Mouse (Mus musculus): ENCODE results near the gene Magi2.
"Not testable (repeated sequence)": the region's sequence is repeated elsewhere in the genome, so short reads cannot be mapped to it uniquely, and the experiment has no call there.

The Magi2 gene

GRCm38 (mm10) chr5:19226866-19227243 is at the start of gene Magi2:
TSS of gene Magi2 (plus strand) at chr5:19227036.
- no peak for DNase-seq

DNA sequence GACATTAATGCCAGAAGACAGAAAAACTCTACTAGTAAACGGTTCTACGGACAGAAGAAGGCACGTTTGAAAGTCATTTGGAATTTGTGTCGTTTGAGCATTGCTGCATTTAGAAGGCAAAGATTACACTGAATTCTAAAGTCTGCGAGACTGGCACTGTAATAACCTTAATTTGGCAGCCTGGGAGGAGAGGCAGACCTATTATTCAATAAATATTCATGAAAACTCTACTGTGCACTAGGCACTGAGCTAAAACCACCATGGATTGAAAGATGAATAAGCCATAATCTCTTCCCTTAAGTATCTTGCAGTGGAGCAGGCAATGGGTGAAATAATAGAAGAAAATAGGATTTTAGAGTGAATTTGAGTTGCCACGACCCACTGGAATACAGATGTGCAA is 48.2 kb upstream of the Magi2 start:
- no peak for DNase-seq

DNA sequence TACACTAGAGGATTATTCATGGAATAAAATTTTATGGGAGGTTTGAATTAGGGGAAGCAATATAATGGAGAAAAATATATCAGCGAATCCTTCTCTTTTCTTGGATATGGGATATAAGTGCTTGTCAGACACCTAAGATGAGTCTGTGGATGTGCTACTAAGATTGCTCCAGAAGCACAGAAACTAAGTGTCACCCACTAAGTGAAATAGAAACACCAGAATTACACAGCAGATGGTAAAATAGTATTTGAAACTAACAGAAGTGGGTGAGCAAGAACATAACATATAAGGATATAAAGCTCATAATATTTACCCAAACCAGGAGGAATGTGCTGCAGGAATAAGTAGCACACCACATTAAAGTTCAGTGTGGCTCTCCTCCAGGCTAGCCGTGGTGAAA is 40.7 kb upstream of the Magi2 start:
- DNase-seq, result no peak

GRCm38 (mm10) chr5:19211665-19212064 is 15.2 kb upstream of the Magi2 start:
- no peak for DNase-seq

DNA sequence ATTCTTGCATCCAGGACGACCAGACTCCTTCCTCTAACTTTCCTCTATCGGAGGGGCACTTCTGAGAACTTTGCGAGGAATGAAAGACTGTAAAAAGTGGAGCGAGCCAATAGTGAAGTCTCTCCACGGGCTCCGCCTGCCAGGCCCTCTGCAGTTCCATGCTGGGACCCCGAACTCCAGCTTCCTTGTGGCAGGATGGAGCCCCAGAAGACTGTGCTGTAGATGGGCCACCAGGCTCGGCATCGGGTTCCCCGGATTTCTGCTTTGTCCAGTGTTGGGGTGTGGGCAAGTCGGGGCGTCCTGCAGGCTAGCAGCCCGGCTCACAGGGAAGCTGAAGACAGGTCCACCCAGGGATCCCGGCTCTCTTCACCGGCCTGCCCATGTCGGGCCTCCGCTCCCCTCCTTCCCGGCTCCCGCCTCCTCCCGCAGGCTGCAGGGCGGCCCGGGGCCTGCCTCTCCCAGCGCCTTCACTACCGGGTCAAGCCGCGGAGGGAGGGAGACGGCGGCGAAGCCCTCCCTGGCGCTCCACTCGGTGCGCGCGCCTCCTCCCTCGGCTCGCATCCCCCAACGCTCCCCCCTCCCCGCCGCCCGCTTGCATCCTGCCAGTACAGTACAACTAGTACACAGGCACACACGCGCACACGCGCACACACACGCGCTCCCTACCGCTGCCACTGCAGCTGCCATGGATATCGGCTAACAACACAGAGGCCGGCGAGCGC is 531 bp upstream of the Magi2 start:
- peak in 1 of 2 experiments; percentile 2 for DNase-seq

DNA sequence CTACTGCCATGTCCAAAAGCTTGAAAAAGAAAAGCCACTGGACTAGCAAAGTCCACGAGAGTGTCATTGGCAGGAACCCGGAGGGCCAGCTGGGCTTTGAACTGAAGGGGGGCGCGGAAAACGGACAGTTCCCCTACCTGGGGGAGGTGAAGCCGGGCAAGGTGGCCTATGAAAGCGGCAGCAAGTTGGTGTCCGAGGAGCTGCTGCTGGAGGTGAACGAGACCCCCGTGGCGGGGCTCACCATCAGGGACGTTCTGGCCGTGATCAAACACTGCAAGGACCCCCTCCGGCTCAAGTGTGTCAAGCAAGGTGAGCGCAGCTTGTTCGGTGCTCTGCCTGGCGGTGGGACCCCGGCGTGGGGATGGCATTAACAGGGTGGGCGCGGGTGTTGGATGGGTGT is 445 bp downstream of the Magi2 start:
- no peak for DNase-seq

DNA sequence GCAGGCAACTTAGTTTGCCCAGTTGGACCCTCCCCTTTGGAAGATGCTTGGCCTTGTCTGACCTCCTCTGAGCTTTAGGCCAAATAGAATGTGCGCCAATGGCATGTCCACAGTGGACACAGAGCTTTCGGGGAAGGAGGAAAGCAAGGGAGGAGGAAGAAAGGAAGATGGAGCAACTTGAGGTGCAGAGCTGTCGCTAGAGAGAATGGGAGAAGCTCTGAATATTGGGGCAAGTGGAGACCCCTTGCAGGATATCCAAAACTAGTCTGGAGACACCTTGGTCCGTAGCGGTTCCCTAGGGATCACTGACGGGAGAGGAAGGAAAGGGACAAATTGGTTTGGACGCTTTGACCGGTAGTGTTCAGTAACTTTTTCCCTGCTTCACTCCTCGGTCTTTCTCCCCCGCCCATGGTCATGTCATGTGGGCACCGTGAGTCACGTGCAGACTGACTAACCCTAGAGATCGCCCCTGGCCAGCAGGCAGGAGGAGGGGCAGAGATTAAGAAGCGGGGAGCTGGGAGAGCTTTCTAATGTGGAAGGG is 1.0 kb downstream of the Magi2 start:
- no peak for DNase-seq

DNA sequence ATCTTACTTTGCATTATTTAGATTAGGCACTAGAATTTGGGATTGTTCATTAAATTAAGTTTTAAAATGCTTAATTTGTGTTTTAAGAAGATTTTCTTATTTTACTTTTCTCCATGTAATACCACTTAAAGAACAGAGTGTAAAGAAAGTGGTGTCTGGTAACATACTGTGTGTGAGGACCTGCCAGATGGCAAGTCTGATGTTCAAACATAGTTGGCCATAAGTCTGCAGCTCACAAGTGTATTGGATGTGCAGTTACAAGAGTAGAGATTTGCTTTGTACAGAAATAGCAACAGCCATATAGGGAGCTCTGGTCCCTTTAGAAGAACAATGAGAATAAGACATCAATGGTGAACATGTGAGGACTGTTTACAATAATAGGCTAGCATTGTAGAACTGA is 15.0 kb downstream of the Magi2 start:
- DNase-seq, result no peak

DNA sequence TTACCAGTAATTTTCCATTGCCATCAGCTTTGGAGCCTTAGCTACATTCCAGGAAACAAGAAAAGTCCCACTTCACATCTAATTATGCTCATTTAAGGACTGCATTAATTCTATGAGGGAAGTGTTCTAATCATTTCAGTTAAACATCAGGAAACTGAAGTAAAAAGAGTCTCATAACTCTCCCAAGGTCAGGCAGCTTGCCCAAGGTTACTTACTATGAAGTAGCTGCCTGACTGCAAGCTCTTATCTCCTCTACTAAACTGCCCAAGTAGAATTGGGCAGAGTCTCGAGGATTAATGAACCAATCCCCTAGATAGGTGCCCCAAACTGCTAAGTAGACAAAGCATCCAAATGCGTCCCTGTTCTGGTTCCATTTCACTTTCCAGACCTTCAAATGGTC is 19.6 kb downstream of the Magi2 start:
- DNase-seq, result no peak

GRCm38 (mm10) chr5:19247266-19247665 is 20.4 kb downstream of the Magi2 start:
- DNase-seq, result no peak

DNA sequence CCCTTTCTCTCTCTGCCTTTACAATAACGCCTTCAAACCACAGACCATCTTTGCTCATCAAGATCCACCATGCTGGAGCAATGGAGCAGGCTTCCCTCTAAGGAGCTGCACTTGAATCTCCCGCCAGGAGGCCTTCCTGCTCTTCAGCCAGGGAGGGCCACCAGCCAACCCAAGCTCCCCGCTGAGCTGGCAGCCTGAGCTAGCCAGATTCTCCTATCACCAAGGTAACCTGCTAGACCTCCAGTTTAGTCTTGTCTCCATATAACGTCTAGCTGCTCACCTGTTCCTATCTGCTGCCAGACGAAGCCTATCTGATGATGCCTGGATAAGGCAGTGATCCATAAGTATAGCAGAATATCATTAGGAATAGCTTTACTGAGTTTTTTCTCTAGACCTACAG is 36.0 kb downstream of the Magi2 start:
- no peak for DNase-seq

- DNase-seq, result no peak
Observed at GRCm38 (mm10) chr5:19264627-19265026, 37.8 kb downstream of the Magi2 start.

DNA sequence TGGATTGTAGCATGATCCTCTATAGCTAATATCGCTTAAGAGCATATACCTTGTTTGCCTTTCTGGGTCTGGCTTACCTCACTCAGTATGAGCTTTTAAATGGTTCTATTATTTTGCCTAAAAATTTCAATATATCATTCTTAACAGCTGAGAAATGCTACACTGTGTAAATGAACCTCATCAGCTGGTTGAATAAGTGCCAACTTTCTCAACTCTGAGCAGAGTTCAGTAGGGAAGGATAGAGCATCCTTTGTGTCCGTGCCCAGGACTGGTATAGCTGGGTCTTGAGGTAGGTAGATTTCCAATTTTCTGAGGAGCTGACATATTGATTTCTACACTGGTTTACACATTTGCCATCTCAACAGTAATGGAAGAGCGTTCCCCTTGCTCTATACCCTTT is 65.7 kb downstream of the Magi2 start:
- DNase-seq, result no peak

DNA sequence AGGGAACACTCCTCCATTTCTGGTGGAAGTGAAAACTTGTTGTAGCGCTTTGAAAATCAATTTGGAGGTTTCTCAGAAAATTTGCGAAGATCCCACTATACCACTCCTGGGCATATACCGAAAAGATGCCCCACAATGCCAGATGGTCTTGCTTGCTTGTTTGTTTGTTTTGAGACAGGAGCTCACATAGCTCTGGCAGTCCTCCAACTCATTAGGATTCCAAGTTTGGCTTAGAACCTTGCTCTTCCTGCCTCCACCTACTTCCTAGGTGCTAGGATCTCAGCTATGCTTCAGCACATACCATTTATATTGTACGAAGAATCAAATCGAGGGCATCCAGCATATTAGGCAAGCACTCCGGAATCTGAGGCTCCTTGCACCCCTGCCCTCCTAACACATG is 79.8 kb downstream of the Magi2 start:
- no peak for DNase-seq

DNA sequence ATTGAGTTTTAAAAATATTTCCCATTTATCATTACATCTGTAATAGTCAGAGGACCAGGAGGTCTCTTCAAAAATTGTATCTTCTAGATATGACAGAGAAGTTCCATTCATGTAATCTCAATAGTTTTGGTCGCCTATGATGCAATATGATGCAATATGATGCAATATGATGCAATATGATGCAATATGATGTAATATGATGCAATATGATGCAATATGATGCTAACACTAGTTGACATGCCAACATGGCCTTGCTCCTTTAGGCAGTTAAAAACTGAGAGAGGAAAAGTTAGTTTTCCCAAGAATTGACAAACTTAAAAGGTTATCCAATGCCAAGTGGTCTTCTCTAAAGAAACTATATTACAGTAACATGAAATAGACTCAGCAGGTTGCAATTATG is 83.0 kb downstream of the Magi2 start:
- no peak for DNase-seq

DNA sequence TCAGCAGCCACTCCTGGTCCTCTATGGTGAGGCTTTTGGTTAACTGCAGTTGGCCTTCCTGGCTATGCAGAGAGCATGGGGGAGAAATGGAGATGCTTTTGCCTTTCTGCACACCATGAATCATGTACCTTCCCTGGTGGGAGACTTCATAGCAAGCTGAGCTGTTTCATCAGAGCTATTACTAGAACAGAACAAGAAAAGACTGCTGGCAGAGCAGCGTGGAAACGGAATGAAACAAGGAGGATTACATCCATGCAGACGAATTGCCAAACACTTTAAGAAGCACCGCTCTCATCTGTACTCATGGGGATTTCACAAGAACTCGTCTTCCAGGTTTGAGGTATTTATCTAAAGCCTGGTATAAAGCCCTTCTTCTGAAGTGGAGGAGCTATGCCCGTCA is 95.7 kb downstream of the Magi2 start:
- DNase-seq, result no peak

- DNase-seq, result no peak
Observed at GRCm38 (mm10) chr5:19337561-19337960, 110.7 kb downstream of the Magi2 start.

- DNase-seq, result no peak
Observed at GRCm38 (mm10) chr5:19368175-19368574, 141.3 kb downstream of the Magi2 start.

- no peak for DNase-seq
Observed at GRCm38 (mm10) chr5:19395876-19396275, 169.0 kb downstream of the Magi2 start.

- DNase-seq, result no peak
Observed at GRCm38 (mm10) chr5:19400299-19400698, 173.5 kb downstream of the Magi2 start.

DNA sequence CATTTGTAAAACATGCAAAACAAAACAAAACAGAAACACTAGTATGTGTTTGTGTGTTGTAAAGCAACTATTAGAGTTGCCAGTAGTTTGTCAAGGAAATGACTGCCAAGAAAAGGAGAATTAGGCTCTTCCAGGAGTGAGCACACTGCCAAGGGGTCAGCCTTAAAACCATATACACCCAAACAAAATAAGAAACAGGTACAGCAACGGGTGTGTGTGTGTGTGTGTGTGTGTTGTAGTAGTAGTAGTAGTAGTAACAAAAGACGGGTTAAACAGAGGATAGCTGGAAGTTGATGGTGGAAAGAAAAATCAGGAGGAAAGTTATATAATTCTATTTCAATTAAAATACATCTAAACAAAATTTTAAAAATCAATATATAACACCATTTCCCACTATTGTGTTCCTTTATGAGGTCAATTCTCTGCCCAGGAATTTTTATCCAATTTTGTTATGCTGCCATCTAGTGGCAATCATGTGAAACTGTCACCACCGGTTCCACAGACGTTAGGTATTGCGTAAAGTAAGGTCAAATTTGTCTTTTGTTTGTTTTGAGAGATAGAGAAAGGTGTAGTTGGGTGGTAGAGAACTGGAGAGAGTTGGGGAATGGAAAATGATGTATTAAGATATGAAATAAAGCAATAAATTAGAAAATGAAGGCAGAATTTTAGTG is 174.0 kb downstream of the Magi2 start:
- no peak for DNase-seq

GRCm38 (mm10) chr5:19404268-19404667 is 177.4 kb downstream of the Magi2 start:
- not testable (repeated sequence) for DNase-seq

GRCm38 (mm10) chr5:19414556-19414955 is 187.7 kb downstream of the Magi2 start:
- no peak for DNase-seq

- no peak for DNase-seq
Observed at GRCm38 (mm10) chr5:19429290-19429689, 202.5 kb downstream of the Magi2 start.

GRCm38 (mm10) chr5:19462541-19462940 is 235.7 kb downstream of the Magi2 start:
- DNase-seq, result no peak

All from thymus, adult 18-20 months (tissue).